Mouse (Mus musculus): ENCODE results near the gene Shoc2. TPM values are rescaled to one million over a fixed set of nuclear protein-coding genes. Genes with fewer than 3 reads are reported as not detected.
A peak's percentile ranks its signal among the peaks of the same experiment; 100 is the strongest.

Gene Shoc2
- polyA plus RNA-seq, 1 experiment, result 9.5 TPM

GRCm38 (mm10) chr19:54040356-54041028 lies 96.4 kb downstream of the Shoc2 start:
- Histone ChIP-seq H3K4me3 (ENCODE audit: control insufficient read depth, low read depth, low read length) (no peak overlapping the region), H3K27me3 (ENCODE audit: control insufficient read depth, insufficient read depth, low read length) (no peaks in the 10 kb centered on the region; the same call in 1 of the 2 replicates), H3K36me3 (ENCODE audit: control insufficient read depth, insufficient read depth, low read length) (no peaks in the 10 kb centered on the region), H3K4me1 (ENCODE audit: control insufficient read depth, insufficient read depth, low read length) (peaks cover 10% of the 10 kb centered on the region), H3K27ac (ENCODE audit: control insufficient read depth, insufficient read depth, low read depth, low read length) (no peak overlapping the region)
- no peak for TF ChIP-seq CTCF (IDR thresholded peaks at IDR 0.05; ENCODE audit: control insufficient read depth, insufficient read depth, insufficient replicate concordance, low read depth, low read length)

GRCm38 (mm10) chr19:54041029-54041367 lies 96.9 kb downstream of the Shoc2 start:
- H3K4me3 ChIP-seq (ENCODE audit: control insufficient read depth, low read depth, low read length), result no peak overlapping the region
- no peaks in the 10 kb centered on the region for H3K36me3 ChIP-seq (ENCODE audit: control insufficient read depth, insufficient read depth, low read length)
- no peak overlapping the region for H3K27ac ChIP-seq (ENCODE audit: control insufficient read depth, insufficient read depth, low read depth, low read length)
- no peak for TF ChIP-seq CTCF (IDR thresholded peaks at IDR 0.05; ENCODE audit: control insufficient read depth, insufficient read depth, insufficient replicate concordance, low read depth, low read length)
- no peak for TF ChIP-seq POLR2A (IDR thresholded peaks at IDR 0.05; ENCODE audit: control insufficient read depth, low read depth, low read length)
- H3K4me1 ChIP-seq (ENCODE audit: control insufficient read depth, insufficient read depth, low read length), result peaks cover 15% of the 10 kb centered on the region
- H3K27me3 ChIP-seq (ENCODE audit: control insufficient read depth, insufficient read depth, low read length), result no peaks in the 10 kb centered on the region; the same call in 1 of the 2 replicates

- peak within 1 kb of the TSS; percentile 35 for H3K4me3 ChIP-seq (ENCODE audit: control insufficient read depth, low read depth, low read length)
- H3K36me3 ChIP-seq (ENCODE audit: control insufficient read depth, insufficient read depth, low read length), result no peaks in the 10 kb centered on the region
- H3K27me3 ChIP-seq (ENCODE audit: control insufficient read depth, insufficient read depth, low read length), result no peaks in the 10 kb centered on the region; the same call in 1 of the 2 replicates
- H3K4me1 ChIP-seq (ENCODE audit: control insufficient read depth, insufficient read depth, low read length), result peaks cover 20% of the 10 kb centered on the region
- no peak within 1 kb of the TSS for H3K27ac ChIP-seq (ENCODE audit: control insufficient read depth, insufficient read depth, low read depth, low read length)
- TF ChIP-seq CTCF (IDR thresholded peaks at IDR 0.05; ENCODE audit: control insufficient read depth, insufficient read depth, insufficient replicate concordance, low read depth, low read length), result no peak
- TF ChIP-seq POLR2A (IDR thresholded peaks at IDR 0.05; ENCODE audit: control insufficient read depth, low read depth, low read length), result no peak
Measured at GRCm38 (mm10) chr19:54043851-54044250, 99.7 kb downstream of the Shoc2 start, which contains the start of gene Adra2a. Gene Adra2a, plus strand, starts transcription at chr19:54044151.

DNA sequence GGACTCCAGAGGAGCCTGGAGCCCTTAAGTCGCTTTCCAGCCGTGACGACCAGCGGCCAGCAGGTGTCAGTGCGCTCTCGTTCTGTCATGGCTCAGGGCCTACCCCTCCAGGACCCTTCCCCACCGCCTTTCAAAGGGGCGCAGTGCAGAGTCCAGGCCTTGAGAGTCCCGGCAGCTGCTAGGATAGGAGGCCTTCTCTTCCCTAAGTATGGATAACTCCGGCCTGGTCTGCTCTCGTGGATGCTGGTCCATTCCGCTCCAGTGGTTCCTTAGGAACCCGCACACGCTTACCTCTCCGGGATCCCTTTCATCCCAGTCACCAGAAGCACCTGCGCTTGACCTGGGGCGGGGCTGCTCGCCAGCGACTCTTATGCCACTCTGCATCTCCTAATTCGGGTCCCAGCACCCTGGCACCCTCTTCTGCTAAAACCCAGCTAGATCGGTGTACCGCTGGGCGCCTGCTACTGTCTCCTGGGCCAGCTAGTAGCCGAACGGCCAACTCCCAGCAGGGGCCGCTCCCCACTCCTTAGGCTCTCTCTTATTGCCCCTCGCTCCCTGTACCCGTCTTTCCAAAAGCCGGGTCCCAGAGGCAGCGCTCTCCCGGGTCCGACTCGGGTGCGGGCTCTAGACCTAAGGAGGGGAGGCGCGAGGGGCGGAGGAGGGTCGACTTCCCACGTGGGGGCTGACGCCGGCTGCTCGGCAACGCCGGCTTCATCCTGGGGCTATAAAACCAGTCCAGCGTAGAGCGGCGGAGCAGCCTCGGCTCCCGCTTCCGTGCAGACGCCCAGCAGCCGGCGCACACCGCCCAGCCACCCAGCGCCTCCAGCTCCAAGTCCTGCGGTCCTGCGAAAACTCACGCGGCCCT lies 100.6 kb downstream of the Shoc2 start:
- H3K4me1 ChIP-seq (ENCODE audit: control insufficient read depth, insufficient read depth, low read length), result peaks cover 20% of the 10 kb centered on the region
- no peaks in the 10 kb centered on the region for H3K36me3 ChIP-seq (ENCODE audit: control insufficient read depth, insufficient read depth, low read length)
- peak overlapping the region; percentile 35 for H3K4me3 ChIP-seq (ENCODE audit: control insufficient read depth, low read depth, low read length)
- H3K27ac ChIP-seq (ENCODE audit: control insufficient read depth, insufficient read depth, low read depth, low read length), result no peak overlapping the region
- TF ChIP-seq POLR2A (IDR thresholded peaks at IDR 0.05; ENCODE audit: control insufficient read depth, low read depth, low read length), result no peak
- TF ChIP-seq CTCF (IDR thresholded peaks at IDR 0.05; ENCODE audit: control insufficient read depth, insufficient read depth, insufficient replicate concordance, low read depth, low read length), result peak; percentile 66; the same call in 1 of the 2 replicates
- H3K27me3 ChIP-seq (ENCODE audit: control insufficient read depth, insufficient read depth, low read length), result no peaks in the 10 kb centered on the region; the same call in 1 of the 2 replicates

GRCm38 (mm10) chr19:54045412-54045811 lies 101.3 kb downstream of the Shoc2 start:
- H3K4me3 ChIP-seq (ENCODE audit: control insufficient read depth, low read depth, low read length), result peak overlapping the region; percentile 35
- TF ChIP-seq POLR2A (IDR thresholded peaks at IDR 0.05; ENCODE audit: control insufficient read depth, low read depth, low read length), result no peak
- no peak for TF ChIP-seq CTCF (IDR thresholded peaks at IDR 0.05; ENCODE audit: control insufficient read depth, insufficient read depth, insufficient replicate concordance, low read depth, low read length)
- no peaks in the 10 kb centered on the region for H3K36me3 ChIP-seq (ENCODE audit: control insufficient read depth, insufficient read depth, low read length)
- peaks cover 20% of the 10 kb centered on the region for H3K4me1 ChIP-seq (ENCODE audit: control insufficient read depth, insufficient read depth, low read length)
- no peaks in the 10 kb centered on the region; the same call in 1 of the 2 replicates for H3K27me3 ChIP-seq (ENCODE audit: control insufficient read depth, insufficient read depth, low read length)
- no peak overlapping the region for H3K27ac ChIP-seq (ENCODE audit: control insufficient read depth, insufficient read depth, low read depth, low read length)

GRCm38 (mm10) chr19:54045931-54046683 lies 102.0 kb downstream of the Shoc2 start:
- TF ChIP-seq POLR2A (IDR thresholded peaks at IDR 0.05; ENCODE audit: control insufficient read depth, low read depth, low read length), result no peak
- TF ChIP-seq CTCF (IDR thresholded peaks at IDR 0.05; ENCODE audit: control insufficient read depth, insufficient read depth, insufficient replicate concordance, low read depth, low read length), result no peak
- Histone ChIP-seq H3K36me3 (ENCODE audit: control insufficient read depth, insufficient read depth, low read length) (no peaks in the 10 kb centered on the region), H3K4me3 (ENCODE audit: control insufficient read depth, low read depth, low read length) (peak overlapping the region; percentile 14), H3K4me1 (ENCODE audit: control insufficient read depth, insufficient read depth, low read length) (peaks cover 20% of the 10 kb centered on the region), H3K27ac (ENCODE audit: control insufficient read depth, insufficient read depth, low read depth, low read length) (no peak overlapping the region), H3K27me3 (ENCODE audit: control insufficient read depth, insufficient read depth, low read length) (no peaks in the 10 kb centered on the region; the same call in 1 of the 2 replicates)
